Comparison of ENCODE assay signal across 8 mouse cellular contexts in genomic region chr5:110230401-110230779, GRCm38 (mm10). TPM values are rescaled to one million over a fixed set of nuclear protein-coding genes. Genes with fewer than 3 reads are reported as not detected.
A peak's percentile ranks its signal among the peaks of the same experiment; 100 is the strongest.
DNase-seq lines count a peak whose midpoint lies in the region; ATAC-seq and TF ChIP-seq lines count a peak whose summit lies in the region.

No protein-coding gene starts in this region.

- peak overlapping the region; percentile 97 for H3K9ac ChIP-seq in hindbrain, embryonic 13.5 days

- H3K36me3 ChIP-seq in hindbrain, embryonic 13.5 days = peaks cover 27% of the 10 kb centered on the region

- H3K27ac ChIP-seq in bone marrow macrophage, adult 2 months (ENCODE audit: insufficient read depth, low read depth, low read length) = peak overlapping the region; percentile 56
- peak overlapping the region; percentile 95 for H3K27ac ChIP-seq in hindbrain, embryonic 13.5 days

- TF ChIP-seq POLR2A in bone marrow macrophage, adult 2 months (IDR thresholded peaks at IDR 0.05; ENCODE audit: borderline replicate concordance, low read depth, low read length) = no peak

- peak overlapping the region; percentile 71 for H3K4me3 ChIP-seq in bone marrow macrophage, adult 2 months (ENCODE audit: insufficient read depth, low read length)
- peak overlapping the region; percentile 99 for H3K4me3 ChIP-seq in hindbrain, embryonic 13.5 days

- H3K4me2 ChIP-seq in hindbrain, embryonic 13.5 days = peak overlapping the region; percentile 66

- DNase-seq in kidney, adult 11 months = peak; percentile 4
- DNase-seq in kidney, postnatal 36 days = no peak
- peak; percentile 4 for DNase-seq in mesoderm, embryonic 11.5 days (ENCODE audit: low read depth, low spot score)
- no peak for DNase-seq in cerebellum, adult 9-10 months
- no peak for DNase-seq in gastrocnemius, adult 8-10 months (ENCODE audit: low spot score in 2 of 2)

- no peaks in the 10 kb centered on the region for H3K9me3 ChIP-seq in hindbrain, embryonic 13.5 days

- no peak for TF ChIP-seq CTCF in bone marrow macrophage, adult 2 months (IDR thresholded peaks at IDR 0.05; ENCODE audit: low read depth, low read length)

- WGBS in hindbrain, embryonic 13.5 days = 10% methylated on average over 8 of the region's 8 CpGs

- peaks cover 4% of the 10 kb centered on the region for H3K4me1 ChIP-seq in bone marrow macrophage, adult 2 months (ENCODE audit: control insufficient read depth, insufficient read depth, low read length)
- H3K4me1 ChIP-seq in hindbrain, embryonic 13.5 days (replicated peaks) = peaks cover 24% of the 10 kb centered on the region

- no peaks in the 10 kb centered on the region for H3K27me3 ChIP-seq in hindbrain, embryonic 13.5 days

- ATAC-seq in hindbrain, embryonic 13.5 days (ENCODE audit: low FRiP score) = peak; percentile 23; the same call in 1 of the 2 replicates
- ATAC-seq in monocyte, adult 5-6 weeks (replicated peaks; ENCODE audit: insufficient number of reproducible peaks, low FRiP score, low TSS enrichment, poor library complexity, severe bottlenecking) = no peak

RNA-seq across cellular contexts. Expression of gene Ankle2, which starts 0.4 kb away (rescaled TPM):
- polyA plus RNA-seq in bone marrow macrophage, adult 2 months (2012; ENCODE audit: insufficient read depth, insufficient read length, missing spikeins) = 29.5 and 36.6 TPM in 2 replicates
- polyA plus RNA-seq in hindbrain, embryonic 13.5 days (2015; fragmentation: Nextera tagmentation; extraction: Ambion mirVana) = 22.8 and 23.8 TPM in 2 replicates
- total RNA-seq in monocyte, adult 5-6 weeks (2017) = 62.3 to 65.9 TPM (median 64.4 TPM) in 3 replicates
- 10 to 100 TPM; 30.9 to 39.7 (median 33.5) TPM for total RNA-seq in gastrocnemius, adult 8-10 months (2022)

RNA-seq across cellular contexts. Expression of gene Pgam5, which starts 39.3 kb away (rescaled TPM):
- 15.2 and 16.4 TPM in 2 replicates for polyA plus RNA-seq in bone marrow macrophage, adult 2 months (2012; ENCODE audit: insufficient read depth, insufficient read length, missing spikeins)
- 89.4 and 93.9 TPM in 2 replicates for polyA plus RNA-seq in hindbrain, embryonic 13.5 days (2015; fragmentation: Nextera tagmentation; extraction: Ambion mirVana)
- 23.6 to 27.7 TPM (median 24.7 TPM) in 3 replicates for total RNA-seq in monocyte, adult 5-6 weeks (2017)
- 10 to 100 TPM; 25.4 to 30.6 (median 28.3) TPM for total RNA-seq in gastrocnemius, adult 8-10 months (2022)

RNA-seq across cellular contexts. Expression of gene Golga3, which starts 53.9 kb away (rescaled TPM):
- polyA plus RNA-seq in bone marrow macrophage, adult 2 months (2012; ENCODE audit: insufficient read depth, insufficient read length, missing spikeins) = 23.6 and 24.7 TPM in 2 replicates
- 22.1 and 22.9 TPM in 2 replicates for polyA plus RNA-seq in hindbrain, embryonic 13.5 days (2015; fragmentation: Nextera tagmentation; extraction: Ambion mirVana)
- total RNA-seq in monocyte, adult 5-6 weeks (2017) = 26.9 to 50.9 TPM (median 39.0 TPM) in 3 replicates
- total RNA-seq in gastrocnemius, adult 8-10 months (2022) = 10 to 100 TPM; 44.1 to 52.7 (median 50.0) TPM

RNA-seq across cellular contexts. Expression of gene Pxmp2, which starts 55.6 kb away (rescaled TPM):
- 3.3 and 3.4 TPM in 2 replicates for polyA plus RNA-seq in bone marrow macrophage, adult 2 months (2012; ENCODE audit: insufficient read depth, insufficient read length, missing spikeins)
- polyA plus RNA-seq in hindbrain, embryonic 13.5 days (2015; fragmentation: Nextera tagmentation; extraction: Ambion mirVana) = 9.8 and 10.5 TPM in 2 replicates
- total RNA-seq in monocyte, adult 5-6 weeks (2017) = 0.53 to 9.9 TPM (median 2.7 TPM) in 3 replicates
- 10 to 100 TPM; 38.1 to 54.8 (median 44.5) TPM for total RNA-seq in gastrocnemius, adult 8-10 months (2022)

RNA-seq across cellular contexts. Expression of gene Pole, which starts 55.7 kb away (rescaled TPM):
- polyA plus RNA-seq in bone marrow macrophage, adult 2 months (2012; ENCODE audit: insufficient read depth, insufficient read length, missing spikeins) = 9.2 and 12.1 TPM in 2 replicates
- polyA plus RNA-seq in hindbrain, embryonic 13.5 days (2015; fragmentation: Nextera tagmentation; extraction: Ambion mirVana) = 8.2 and 9.1 TPM in 2 replicates
- 2.1 to 5.1 TPM (median 4.1 TPM) in 3 replicates for total RNA-seq in monocyte, adult 5-6 weeks (2017)
- total RNA-seq in gastrocnemius, adult 8-10 months (2022) = 1 to 10 TPM in 3 of 4 experiments, under 1 TPM in 1; 0.99 to 2.5 (median 1.5) TPM

Comparison
In these comparisons a context has a peak if more than half of its experiments do, and no peak if none do; other contexts are left out.
1. DNase-seq: peak in kidney, adult 11 months (single experiment) and mesoderm, embryonic 11.5 days (single experiment); none in kidney, postnatal 36 days (0 of 2), cerebellum, adult 9-10 months (single experiment) and gastrocnemius, adult 8-10 months (0 of 2).